Mouse (Mus musculus): ENCODE measurements around the gene Scarf2. TPM values are rescaled to one million over a fixed set of nuclear protein-coding genes. Genes with fewer than 3 reads are reported as not detected.
A peak's percentile ranks its signal among the peaks of the same experiment; 100 is the strongest.

The Scarf2 gene
- polyA plus RNA-seq, 1 experiment from 2014 or later, result 1.0 TPM

DNA sequence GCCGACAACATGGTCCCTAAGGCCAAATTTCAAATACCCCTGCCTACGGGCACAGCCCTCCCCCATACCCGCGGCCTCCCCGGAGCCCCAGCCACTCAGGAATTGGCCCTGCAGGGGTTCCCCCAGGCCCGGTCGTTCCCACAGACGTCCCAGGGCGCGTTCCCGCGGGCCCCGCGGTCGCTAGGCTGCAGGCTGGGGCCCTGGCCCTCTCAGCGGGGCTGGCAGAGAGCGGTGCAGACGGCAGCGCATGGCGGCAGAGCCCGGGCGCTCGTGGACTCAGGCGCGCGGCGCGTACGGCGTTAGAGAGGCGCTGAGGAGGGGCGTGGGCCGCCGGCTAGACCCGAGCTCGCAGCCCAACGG lies 36.2 kb downstream of the Scarf2 start:
- Histone ChIP-seq H3K4me3 (replicated peaks) (peak overlapping the region; percentile 54), H3K36me3 (no peaks in the 10 kb centered on the region), H3K9me3 (replicated peaks) (no peaks in the 10 kb centered on the region), H3K4me2 (peak overlapping the region; percentile 68), H3K27me3 (peaks cover 99% of the 10 kb centered on the region), H3K9ac (no peak overlapping the region), H3K4me1 (replicated peaks) (peaks cover 13% of the 10 kb centered on the region), H3K27ac (no peak overlapping the region)
- no peak for ATAC-seq (ENCODE audit: low read depth)
- no peak for DNase-seq
- WGBS (ENCODE audit: insufficient replicate concordance), result 1% methylated on average over 37 of the region's 37 CpGs

GRCm38 (mm10) chr16:17833681-17834399 lies 36.8 kb downstream of the Scarf2 start:
- no peaks in the 10 kb centered on the region for H3K9me3 ChIP-seq (replicated peaks)
- DNase-seq (no peak), ATAC-seq (ENCODE audit: low read depth) (no peak)
- H3K27me3 ChIP-seq, result peaks cover 94% of the 10 kb centered on the region
- H3K9ac ChIP-seq, result no peak overlapping the region
- H3K4me2 ChIP-seq, result peak overlapping the region; percentile 68
- H3K36me3 ChIP-seq, result no peaks in the 10 kb centered on the region
- peaks cover 13% of the 10 kb centered on the region for H3K4me1 ChIP-seq (replicated peaks)
- H3K4me3 ChIP-seq (replicated peaks), result peak overlapping the region; percentile 54
- WGBS (ENCODE audit: insufficient replicate concordance), result 1% methylated on average over 96 of the region's 103 CpGs
- H3K27ac ChIP-seq, result no peak overlapping the region

DNA sequence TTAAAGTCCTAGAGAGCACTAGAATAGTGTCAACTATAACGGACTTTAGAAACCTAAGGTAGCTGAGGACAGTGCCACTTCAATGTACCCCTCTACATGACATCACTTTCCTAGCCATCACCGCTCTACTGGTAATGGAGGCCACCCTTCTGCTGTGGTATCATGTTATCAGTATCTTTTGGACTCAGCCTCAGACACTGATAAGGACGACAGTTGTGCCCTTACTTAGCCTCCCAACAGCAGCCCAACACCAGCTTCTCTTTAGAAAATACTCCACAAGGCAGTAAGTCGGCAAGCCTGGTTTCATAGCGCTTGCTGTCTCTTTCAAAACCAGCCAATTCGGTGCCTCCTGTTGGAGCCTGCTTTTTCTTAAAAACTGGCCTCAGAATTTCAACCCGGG lies 37.5 kb downstream of the Scarf2 start:
- Histone ChIP-seq H3K4me2 (peak overlapping the region; percentile 68), H3K9me3 (replicated peaks) (no peaks in the 10 kb centered on the region), H3K4me3 (replicated peaks) (no peak overlapping the region), H3K9ac (no peak overlapping the region), H3K27me3 (peaks cover 87% of the 10 kb centered on the region), H3K4me1 (replicated peaks) (peaks cover 13% of the 10 kb centered on the region), H3K27ac (no peak overlapping the region), H3K36me3 (no peaks in the 10 kb centered on the region)
- WGBS (ENCODE audit: insufficient replicate concordance), result 33% methylated on average over 7 of the region's 7 CpGs
- DNase-seq (no peak), ATAC-seq (ENCODE audit: low read depth) (no peak)

GRCm38 (mm10) chr16:17835481-17835880 lies 38.4 kb downstream of the Scarf2 start:
- H3K27me3 ChIP-seq, result peaks cover 77% of the 10 kb centered on the region
- H3K9ac ChIP-seq, result no peak overlapping the region
- H3K36me3 ChIP-seq, result no peaks in the 10 kb centered on the region; the same call in 1 of the 2 replicates
- no peak overlapping the region for H3K4me2 ChIP-seq
- no peak for DNase-seq
- peaks cover 13% of the 10 kb centered on the region for H3K4me1 ChIP-seq (replicated peaks)
- no peak overlapping the region for H3K27ac ChIP-seq
- 39% methylated on average over 13 of the region's 13 CpGs for WGBS (ENCODE audit: insufficient replicate concordance)
- H3K9me3 ChIP-seq (replicated peaks), result no peaks in the 10 kb centered on the region
- ATAC-seq (ENCODE audit: low read depth), result no peak
- no peak overlapping the region for H3K4me3 ChIP-seq (replicated peaks)

DNA sequence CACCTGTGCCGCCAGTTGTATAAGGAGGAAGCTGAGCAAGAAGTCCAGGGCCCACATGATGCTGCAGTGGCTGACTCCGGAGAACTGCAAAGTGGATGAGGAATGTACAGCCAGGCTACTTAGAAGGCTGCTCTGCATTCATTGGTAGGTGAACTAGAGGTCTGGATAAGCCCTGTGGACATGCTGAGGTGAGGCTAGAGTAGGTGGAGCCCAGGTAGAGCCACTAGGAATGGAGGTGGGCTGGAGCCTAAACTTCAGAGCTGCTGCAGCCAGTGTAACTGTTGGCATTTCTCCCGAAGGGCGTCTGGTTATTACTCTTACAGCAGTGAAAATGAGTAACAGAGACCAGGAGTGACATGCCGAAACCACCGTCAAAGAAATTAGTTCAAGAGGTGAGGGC lies 41.0 kb downstream of the Scarf2 start, which contains the start of gene Car15:
Car15 (minus strand) TSS at position 314 of the 400 bp plus-strand sequence.
- Histone ChIP-seq H3K27ac (no peak within 1 kb of the TSS), H3K36me3 (peaks cover 24% of the 10 kb centered on the region), H3K9me3 (replicated peaks) (no peaks in the 10 kb centered on the region), H3K4me1 (replicated peaks) (peaks cover 13% of the 10 kb centered on the region), H3K4me2 (no peak within 1 kb of the TSS), H3K4me3 (replicated peaks) (no peak within 1 kb of the TSS), H3K27me3 (peaks cover 52% of the 10 kb centered on the region), H3K9ac (no peak within 1 kb of the TSS)
- DNase-seq (no peak), ATAC-seq (ENCODE audit: low read depth) (no peak)
- WGBS (ENCODE audit: insufficient replicate concordance), result 71% methylated on average over 6 of the region's 6 CpGs

- Histone ChIP-seq H3K27me3 (peaks cover 32% of the 10 kb centered on the region), H3K27ac (no peak overlapping the region), H3K9me3 (replicated peaks) (no peaks in the 10 kb centered on the region), H3K9ac (no peak overlapping the region), H3K4me2 (no peak overlapping the region), H3K4me3 (replicated peaks) (no peak overlapping the region), H3K4me1 (replicated peaks) (no peaks in the 10 kb centered on the region), H3K36me3 (peaks cover 43% of the 10 kb centered on the region)
- no peak for ATAC-seq (ENCODE audit: low read depth)
- no peak for DNase-seq
- WGBS (ENCODE audit: insufficient replicate concordance), result 73% methylated on average over 4 of the region's 4 CpGs
These were observed 42.9 kb downstream of the Scarf2 start for GRCm38 (mm10) chr16:17839976-17840375.

DNA sequence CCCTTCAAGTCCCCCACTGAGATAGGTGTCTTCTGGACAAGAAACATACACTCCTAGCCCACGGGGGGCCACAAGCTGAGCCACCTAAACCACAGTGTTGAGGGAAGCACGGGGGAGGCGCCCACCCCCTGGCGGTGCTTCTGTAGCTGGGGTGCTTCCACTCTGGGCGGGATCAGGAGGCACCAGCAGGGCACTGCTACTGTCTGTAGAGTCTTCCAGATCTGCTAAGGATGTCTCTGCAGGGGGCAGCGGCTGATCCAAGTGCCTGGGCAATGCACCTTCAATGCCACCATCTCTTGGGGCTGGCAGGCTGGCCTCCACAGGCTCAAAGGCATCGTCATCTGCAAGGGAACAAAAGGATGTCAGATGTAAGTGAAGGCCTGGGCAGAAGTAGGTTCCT lies 45.4 kb downstream of the Scarf2 start:
- Histone ChIP-seq H3K36me3 (peaks cover 66% of the 10 kb centered on the region), H3K4me2 (no peak overlapping the region), H3K4me3 (replicated peaks) (no peak overlapping the region), H3K9ac (no peak overlapping the region), H3K9me3 (replicated peaks) (no peaks in the 10 kb centered on the region), H3K4me1 (replicated peaks) (no peaks in the 10 kb centered on the region), H3K27me3 (peaks cover 8% of the 10 kb centered on the region), H3K27ac (no peak overlapping the region)
- 81% methylated on average over 7 of the region's 7 CpGs for WGBS (ENCODE audit: insufficient replicate concordance)
- no peak for DNase-seq
- ATAC-seq (ENCODE audit: low read depth), result no peak

GRCm38 (mm10) chr16:17843701-17844365 lies 46.8 kb downstream of the Scarf2 start:
- peaks cover 77% of the 10 kb centered on the region for H3K36me3 ChIP-seq
- 81% methylated on average over 10 of the region's 10 CpGs for WGBS (ENCODE audit: insufficient replicate concordance)
- H3K9ac ChIP-seq, result no peak overlapping the region
- H3K27ac ChIP-seq, result no peak overlapping the region
- ATAC-seq (ENCODE audit: low read depth), result no peak
- no peak for DNase-seq
- no peak overlapping the region for H3K4me3 ChIP-seq (replicated peaks)
- H3K27me3 ChIP-seq, result no peaks in the 10 kb centered on the region; the same call in 1 of the 2 replicates
- no peak overlapping the region for H3K4me2 ChIP-seq
- H3K9me3 ChIP-seq (replicated peaks), result no peaks in the 10 kb centered on the region
- no peaks in the 10 kb centered on the region for H3K4me1 ChIP-seq (replicated peaks)

DNA sequence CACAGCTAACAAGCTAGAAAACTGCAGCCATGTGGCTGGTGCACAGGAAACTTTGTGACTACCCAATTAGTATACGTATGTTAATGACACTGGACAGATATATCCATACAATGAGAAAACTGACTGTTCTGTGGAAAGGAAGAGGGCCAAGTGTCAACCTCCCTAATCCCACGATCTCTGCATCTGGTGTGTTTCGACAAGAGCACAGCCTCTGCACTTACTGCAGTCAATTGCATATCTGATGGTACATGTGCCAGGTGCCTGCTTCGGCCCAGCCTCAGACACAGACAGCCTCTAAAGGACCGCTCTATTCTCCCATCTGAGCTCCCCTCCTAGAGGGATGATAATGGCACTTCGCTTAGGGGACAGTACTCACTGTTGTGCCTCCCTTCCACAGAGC lies 51.3 kb downstream of the Scarf2 start:
- ATAC-seq (ENCODE audit: low read depth) (no peak), DNase-seq (no peak)
- no peak overlapping the region for H3K27ac ChIP-seq
- no peaks in the 10 kb centered on the region for H3K27me3 ChIP-seq
- H3K4me1 ChIP-seq (replicated peaks), result no peaks in the 10 kb centered on the region
- no peak overlapping the region for H3K4me2 ChIP-seq
- H3K4me3 ChIP-seq (replicated peaks), result no peak overlapping the region
- 86% methylated on average over 6 of the region's 6 CpGs for WGBS (ENCODE audit: insufficient replicate concordance)
- no peaks in the 10 kb centered on the region for H3K9me3 ChIP-seq (replicated peaks)
- peaks cover 90% of the 10 kb centered on the region for H3K36me3 ChIP-seq
- H3K9ac ChIP-seq, result no peak overlapping the region

GRCm38 (mm10) chr16:17848928-17849327 lies 51.8 kb downstream of the Scarf2 start:
- no peaks in the 10 kb centered on the region for H3K27me3 ChIP-seq
- no peak overlapping the region for H3K9ac ChIP-seq
- H3K27ac ChIP-seq, result no peak overlapping the region
- WGBS (ENCODE audit: insufficient replicate concordance), result 16% methylated on average over 1 of the region's 1 CpGs
- no peaks in the 10 kb centered on the region for H3K9me3 ChIP-seq (replicated peaks)
- H3K4me1 ChIP-seq (replicated peaks), result no peaks in the 10 kb centered on the region
- DNase-seq (no peak), ATAC-seq (ENCODE audit: low read depth) (no peak)
- no peak overlapping the region for H3K4me2 ChIP-seq
- no peak overlapping the region for H3K4me3 ChIP-seq (replicated peaks)
- peaks cover 87% of the 10 kb centered on the region for H3K36me3 ChIP-seq

DNA sequence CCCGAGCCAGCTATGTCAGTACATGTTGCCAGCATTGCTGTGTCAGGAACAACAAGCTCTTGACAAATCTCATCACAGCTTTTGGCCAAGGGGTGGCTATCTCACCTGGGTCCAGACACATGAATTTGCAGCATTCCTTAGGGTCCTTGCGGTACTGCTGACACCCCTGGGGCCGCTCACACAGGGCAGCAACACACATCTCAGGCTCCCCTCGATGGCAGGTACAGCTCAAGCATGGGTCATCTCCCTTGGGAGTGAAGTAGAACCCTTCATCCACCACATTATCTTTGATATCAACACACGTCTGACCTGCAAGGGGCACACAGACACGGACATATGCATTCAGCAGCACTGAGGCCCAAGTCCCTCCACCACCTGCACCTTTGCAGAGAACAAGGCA lies 52.4 kb downstream of the Scarf2 start:
- Histone ChIP-seq H3K4me3 (replicated peaks) (no peak overlapping the region), H3K4me2 (no peak overlapping the region), H3K9ac (no peak overlapping the region), H3K9me3 (replicated peaks) (no peaks in the 10 kb centered on the region), H3K27ac (no peak overlapping the region), H3K4me1 (replicated peaks) (no peaks in the 10 kb centered on the region), H3K27me3 (no peaks in the 10 kb centered on the region), H3K36me3 (peaks cover 87% of the 10 kb centered on the region)
- no peak for DNase-seq
- 77% methylated on average over 6 of the region's 6 CpGs for WGBS (ENCODE audit: insufficient replicate concordance)
- ATAC-seq (ENCODE audit: low read depth), result no peak

- WGBS (ENCODE audit: insufficient replicate concordance), result 85% methylated on average over 5 of the region's 5 CpGs
- Histone ChIP-seq H3K27me3 (no peaks in the 10 kb centered on the region), H3K4me2 (no peak overlapping the region), H3K4me1 (replicated peaks) (no peaks in the 10 kb centered on the region), H3K9me3 (replicated peaks) (no peaks in the 10 kb centered on the region), H3K27ac (no peak overlapping the region), H3K9ac (no peak overlapping the region), H3K36me3 (peaks cover 85% of the 10 kb centered on the region), H3K4me3 (replicated peaks) (no peak overlapping the region)
- no peak for ATAC-seq (ENCODE audit: low read depth)
- DNase-seq, result no peak
These were observed 54.2 kb downstream of the Scarf2 start for GRCm38 (mm10) chr16:17851331-17851730.

Measured in liver, embryonic 13.5 days (tissue).